Mouse (Mus musculus) layer of hippocampus, adult 8-10 months (tissue): Measurements from ENCODE around the gene Gm17555. TPM values are rescaled to one million over a fixed set of nuclear protein-coding genes. Genes with fewer than 3 reads are reported as not detected.
"Not testable (repeated sequence)": the region's sequence is repeated elsewhere in the genome, so short reads cannot be mapped to it uniquely, and the experiment has no call there.

Source experiments
- DNase-seq, 2 experiments: peaks; one replicate each; pipeline ENCODE4 v3.0.0; 2022; ENCODE audit warnings: low spot score in 2 of 2
- total RNA-seq, 4 experiments: library from RNA; stranded (reverse); gene quantifications; 2 replicates each; pipeline ENCODE4 v1.2.4; 2022

The Gm17555 gene
- total RNA-seq, result not detected

- DNase-seq, result not testable (repeated sequence)
Observed at GRCm38 (mm10) chr2:126214800-126215199, at the start of gene Gm17555. Gene Gm17555, plus strand, starts transcription at chr2:126215100.

- DNase-seq, result no peak
Observed at GRCm38 (mm10) chr2:126165277-126166018, 49.5 kb upstream of the Gm17555 start.

- no peak for DNase-seq
Observed at GRCm38 (mm10) chr2:126166335-126166734, 48.6 kb upstream of the Gm17555 start.

- no peak for DNase-seq
Observed at GRCm38 (mm10) chr2:126166848-126167617, 47.9 kb upstream of the Gm17555 start.

DNA sequence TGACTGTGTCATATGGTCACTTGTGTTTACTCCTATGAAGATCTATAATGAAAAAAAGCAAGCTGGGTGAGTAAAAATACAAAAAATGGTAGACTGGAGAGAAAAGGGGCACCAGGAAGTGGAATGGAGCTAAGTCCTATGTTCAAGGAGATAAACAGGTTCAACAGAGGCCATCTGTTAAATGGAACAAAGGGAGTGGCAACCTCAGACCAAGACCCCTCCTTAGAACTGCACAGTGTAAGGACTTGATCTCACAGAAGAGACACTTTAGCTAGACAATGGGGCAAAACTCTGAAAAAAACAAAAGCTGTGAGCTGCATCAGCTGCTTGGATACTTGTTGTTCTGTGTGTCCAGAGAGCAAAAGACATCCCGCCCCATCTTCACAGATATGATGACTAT is 43.5 kb upstream of the Gm17555 start:
- no peak for DNase-seq

DNA sequence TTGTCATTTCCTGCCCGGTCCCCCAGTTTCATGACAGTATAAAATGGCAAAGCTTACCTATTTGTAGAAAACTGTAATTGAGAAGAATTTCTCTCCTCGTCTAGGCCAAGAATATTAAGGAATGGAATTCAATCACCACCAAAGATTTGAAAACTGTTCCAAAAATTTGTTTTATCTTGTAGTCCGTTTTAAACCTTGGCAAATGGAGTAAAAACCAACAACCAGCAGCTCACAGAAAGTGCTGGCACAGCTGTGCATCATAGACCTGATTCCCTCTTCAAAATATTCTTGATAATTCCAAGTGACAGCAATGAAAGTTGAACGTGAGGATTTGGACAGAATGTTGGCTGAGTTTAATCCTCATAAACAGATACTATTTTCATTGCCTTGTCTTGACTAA is 23.6 kb upstream of the Gm17555 start:
- DNase-seq, result no peak

DNA sequence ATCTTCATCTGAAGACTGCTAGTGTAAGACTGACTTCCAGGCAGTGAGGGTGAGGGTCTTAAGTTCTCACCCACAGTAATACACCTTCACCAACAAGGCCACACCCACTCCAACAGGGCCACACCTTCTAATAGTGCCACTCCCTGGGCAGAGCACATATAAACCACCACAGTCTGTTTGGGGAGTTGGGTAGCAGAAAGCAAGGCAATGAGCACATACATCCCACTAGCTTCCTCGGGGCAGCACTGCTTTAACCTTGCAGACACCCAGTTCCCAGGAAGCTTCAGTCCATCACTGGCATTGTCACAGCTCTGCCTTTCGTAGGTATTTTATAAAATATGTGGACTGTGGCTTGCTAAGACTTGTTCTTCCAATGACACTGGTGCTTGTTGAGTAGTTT is 22.8 kb upstream of the Gm17555 start:
- no peak for DNase-seq

DNA sequence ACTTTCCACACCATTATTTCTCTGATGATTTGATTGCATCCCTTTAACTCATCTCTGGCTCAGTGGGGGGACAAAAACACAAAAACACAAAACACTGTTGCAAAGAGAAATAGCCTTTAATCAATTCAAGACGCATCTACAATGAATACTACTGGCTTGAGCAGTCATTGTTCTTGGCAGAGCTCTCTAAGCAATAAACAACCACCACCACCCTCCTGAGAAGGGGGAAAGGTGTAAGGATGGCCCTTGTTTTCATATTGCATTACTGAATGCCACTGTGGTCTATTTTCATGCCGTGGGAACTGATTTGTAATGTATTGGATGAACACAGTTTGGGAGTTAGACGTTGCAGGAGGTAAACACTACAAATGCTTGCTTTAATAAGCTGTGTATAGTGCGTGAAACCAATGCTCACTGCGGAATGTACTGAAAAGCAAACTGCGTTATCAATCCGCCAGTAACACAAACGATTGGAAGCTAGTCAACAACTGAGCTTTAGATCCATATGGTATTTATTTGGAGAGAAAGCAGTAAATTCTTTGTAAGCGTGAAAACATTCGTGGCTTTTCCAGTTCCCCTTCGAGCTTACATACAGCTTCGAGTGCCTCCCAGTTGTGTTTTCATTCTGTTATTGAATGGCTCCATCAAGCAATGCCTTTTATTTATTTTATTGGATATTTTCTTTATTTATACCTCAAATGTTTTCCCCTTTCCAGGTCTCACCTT is 19.1 kb upstream of the Gm17555 start:
- DNase-seq, result no peak

- DNase-seq, result no peak
Observed at GRCm38 (mm10) chr2:126198971-126199370, 15.9 kb upstream of the Gm17555 start.

- DNase-seq, result no peak
Observed at GRCm38 (mm10) chr2:126211011-126211680, 3.8 kb upstream of the Gm17555 start.

- no peak for DNase-seq
Observed at GRCm38 (mm10) chr2:126227581-126227980, 12.7 kb downstream of the Gm17555 start.

DNA sequence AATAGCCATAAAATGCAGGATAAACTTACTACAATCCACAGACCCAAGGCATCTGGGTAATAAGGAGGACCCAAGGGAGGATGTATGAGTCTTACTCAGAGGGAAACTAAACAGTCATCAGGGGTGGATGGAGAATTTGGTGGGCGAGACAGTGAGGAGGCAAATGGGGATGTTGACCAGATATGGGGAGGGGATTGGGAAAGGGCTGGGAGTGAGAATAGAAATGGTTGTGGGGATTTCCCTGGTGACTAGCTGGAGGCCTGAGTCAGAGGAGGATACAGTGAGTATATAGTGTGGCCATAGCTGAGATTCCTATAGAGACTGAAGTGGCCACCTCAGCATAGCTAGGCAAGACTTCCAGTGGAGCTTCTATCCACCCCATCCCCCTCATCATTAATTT is 16.8 kb downstream of the Gm17555 start:
- no peak for DNase-seq

DNA sequence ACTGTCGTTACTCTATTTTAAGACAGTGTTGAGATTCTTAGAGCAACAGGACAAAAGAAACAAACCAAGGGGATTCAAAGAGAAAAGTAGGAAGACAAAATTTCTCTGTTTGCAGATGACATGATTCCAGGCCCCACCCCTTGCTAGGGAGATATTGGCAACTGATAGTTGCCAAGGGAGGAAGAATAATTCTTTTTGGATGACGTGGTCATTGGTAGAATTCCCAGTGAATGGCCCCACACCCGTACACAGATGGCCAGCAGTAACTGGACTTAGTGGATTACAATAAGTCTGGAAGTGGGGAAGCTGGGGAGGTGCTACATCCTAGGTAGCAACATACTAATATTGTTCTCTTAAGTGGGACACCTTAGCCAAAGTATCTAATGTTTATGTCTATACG is 22.0 kb downstream of the Gm17555 start:
- no peak for DNase-seq

- peak in 1 of 2 experiments; percentile 31 for DNase-seq
Observed at GRCm38 (mm10) chr2:126245446-126245845, 30.5 kb downstream of the Gm17555 start.

DNA sequence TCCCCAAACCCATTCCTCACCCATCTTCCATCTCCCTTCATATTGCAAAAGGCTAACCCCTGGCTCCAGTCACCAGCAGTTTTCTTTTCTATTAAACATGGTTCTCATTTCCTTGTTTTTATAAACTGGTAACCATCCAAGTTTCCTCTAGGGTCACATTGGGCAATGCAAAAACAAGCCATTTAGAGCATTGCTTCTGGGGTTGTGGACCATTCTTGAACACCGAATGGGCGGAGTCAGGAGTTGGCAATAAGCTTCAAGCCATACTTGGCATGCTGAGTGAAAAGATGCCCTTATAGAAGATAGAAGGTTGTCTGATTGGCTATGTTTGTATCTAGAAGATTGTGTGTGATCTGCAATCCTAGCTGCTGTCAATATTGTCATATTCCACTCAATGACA is 33.6 kb downstream of the Gm17555 start:
- DNase-seq, result no peak

DNA sequence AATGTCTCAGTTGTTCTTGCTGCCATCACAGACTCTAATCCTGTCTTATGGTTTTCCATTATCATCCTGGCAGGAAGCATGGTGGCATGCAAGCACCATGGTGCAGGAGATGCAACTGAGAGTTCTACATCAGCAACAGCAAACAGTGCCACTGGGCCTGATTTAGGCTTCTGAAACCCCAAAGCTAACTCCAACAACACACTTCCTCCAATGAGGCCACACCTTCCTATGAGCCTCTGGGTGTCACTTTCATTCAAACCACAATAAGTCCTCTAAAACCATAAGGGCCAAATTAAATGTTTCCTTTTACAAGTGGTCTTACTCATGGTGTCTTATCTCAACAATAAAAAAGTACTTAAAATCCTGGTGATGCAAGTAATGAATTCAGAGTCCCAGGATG is 37.3 kb downstream of the Gm17555 start:
- no peak for DNase-seq

Other genes starting within 250 kb of the Gm17555 start
- gene Fgf7, start 180.4 kb upstream of the Gm17555 start, total RNA-seq, result 1 to 10 TPM in 1 of 4 experiments, under 1 TPM in 3; 0.63 to 1.0 (median 0.72) TPM
- gene Fam227b, start 63.1 kb upstream of the Gm17555 start, total RNA-seq, result under 1 TPM in 1 of 4 experiments, not detected in 3; 0.17 TPM
- gene Dtwd1, start 63.0 kb upstream of the Gm17555 start, total RNA-seq, result 10 to 100 TPM; 13.9 to 18.1 (median 14.4) TPM